Mouse (Mus musculus) intestine, embryonic 16.5 days (tissue): ENCODE data around the gene Gm765. TPM values are rescaled to one million over a fixed set of nuclear protein-coding genes. Genes with fewer than 3 reads are reported as not detected.

Experiments used
- ATAC-seq: fragments of 200-750 bp; cut with Nextera tagmentation; 2 replicates; pipeline ENCODE4 v1.8.0; 2017; ENCODE audit warnings: moderate TSS enrichment, moderate library complexity
- H3K27ac ChIP-seq: fragments of 300-500 bp; sonication (generic); 2 replicates; pipeline ENCODE4 v1.5.1; 2014; ENCODE audit warnings: mild to moderate bottlenecking, low read length
- H3K27me3 ChIP-seq: fragments of 300-500 bp; sonication (generic); replicated peaks from 2 replicates; pipeline ENCODE4 v1.6.1; 2014; ENCODE audit warnings: low read length, control low read depth, mixed read lengths; ENCODE audit not compliant: control insufficient read depth, insufficient read depth
- H3K36me3 ChIP-seq: fragments of 300-500 bp; sonication (generic); 2 replicates; pipeline ENCODE4 v1.6.1; 2014; ENCODE audit warnings: low read length, control low read depth; ENCODE audit not compliant: control insufficient read depth, insufficient read depth
- H3K4me1 ChIP-seq: fragments of 300-500 bp; sonication (generic); 2 replicates; pipeline ENCODE4 v1.6.1; 2014; ENCODE audit warnings: low read length, control low read depth, mixed read lengths; ENCODE audit not compliant: control insufficient read depth, insufficient read depth
- H3K4me2 ChIP-seq: fragments of 300-500 bp; sonication (generic); 2 replicates; pipeline ENCODE4 v1.6.1; 2014; ENCODE audit warnings: low read depth, low read length, control low read depth
- H3K4me3 ChIP-seq: fragments of 300-500 bp; sonication (generic); 2 replicates; pipeline ENCODE4 v1.5.1; 2014; ENCODE audit warnings: mild to moderate bottlenecking, low read length
- H3K9ac ChIP-seq: fragments of 300-500 bp; sonication (generic); 2 replicates; pipeline ENCODE4 v1.6.1; 2014; ENCODE audit warnings: low read depth, low read length
- H3K9me3 ChIP-seq: fragments of 300-500 bp; sonication (generic); 2 replicates; pipeline ENCODE4 v1.6.1; 2016; ENCODE audit warnings: low read length, control low read depth; ENCODE audit not compliant: control insufficient read depth
- whole genome bisulfite sequencing: fragments of 180-500 bp; shearing (Covaris S2); extraction: QIAGEN DNeasy Blood & Tissue Kit; methylation state at CpG from one replicate; pipeline ENCODE4 v1.1.7; 2014; 5-methylcytosine and 5-hydroxymethylcytosine counted together
- polyA plus RNA-seq: library from polyadenylated mRNA; unstranded; fragments of >200 nt; fragmentation: Nextera tagmentation; extraction: Ambion mirVana; gene quantifications from 2 replicates; pipeline ENCODE4 v1.2.1, GENCODE M21; 2015

The Gm765 gene
- polyA plus RNA-seq, 1 experiment from 2014 or later = not detected

- no peaks in the 10 kb centered on the region for H3K4me1 ChIP-seq
- no peak overlapping the region for H3K4me2 ChIP-seq
- H3K36me3 ChIP-seq = no peaks in the 10 kb centered on the region
- H3K27me3 ChIP-seq = no peaks in the 10 kb centered on the region
- no peak overlapping the region for H3K4me3 ChIP-seq
- H3K27ac ChIP-seq = no peak overlapping the region
- 68% methylated on average over 6 of the region's 6 CpGs for WGBS
- no peak overlapping the region for H3K9ac ChIP-seq
- no peak for ATAC-seq
- H3K9me3 ChIP-seq = no peaks in the 10 kb centered on the region
Observed at GRCm38 (mm10) chr6:98243186-98243585, 99.4 kb downstream of the Gm765 start.

- Histone ChIP-seq H3K27ac (no peak overlapping the region), H3K9me3 (no peaks in the 10 kb centered on the region), H3K4me2 (no peak overlapping the region), H3K4me3 (no peak overlapping the region), H3K27me3 (no peaks in the 10 kb centered on the region), H3K9ac (no peak overlapping the region), H3K4me1 (no peaks in the 10 kb centered on the region), H3K36me3 (no peaks in the 10 kb centered on the region)
- no peak for ATAC-seq
- 87% methylated on average over 8 of the region's 8 CpGs for WGBS
Observed at GRCm38 (mm10) chr6:98240561-98241272, 101.8 kb downstream of the Gm765 start.

GRCm38 (mm10) chr6:98234097-98234496 lies 108.5 kb downstream of the Gm765 start:
- no peaks in the 10 kb centered on the region for H3K27me3 ChIP-seq

DNA sequence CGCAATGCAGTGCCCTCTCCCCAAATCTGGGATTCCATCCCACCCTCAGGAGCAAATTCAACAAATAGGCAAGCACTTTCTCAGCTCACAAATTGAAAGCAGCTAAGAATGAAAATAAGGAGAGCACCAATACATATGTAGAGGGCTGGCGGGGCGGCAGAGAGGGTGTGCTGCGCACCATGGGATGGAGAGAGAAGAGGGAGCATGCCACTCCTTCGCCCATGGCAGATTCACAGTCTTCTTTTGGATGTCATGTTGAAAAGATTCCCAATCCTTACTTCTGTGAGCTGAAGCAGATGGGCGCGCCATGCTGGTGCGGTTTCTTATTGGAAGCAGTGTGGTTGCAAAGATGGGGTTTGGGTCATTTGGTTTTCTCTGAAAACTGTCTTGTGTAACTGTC lies 118.6 kb downstream of the Gm765 start:
- WGBS = 96% methylated on average over 8 of the region's 8 CpGs
- H3K27ac ChIP-seq = no peak overlapping the region
- no peaks in the 10 kb centered on the region for H3K9me3 ChIP-seq
- H3K36me3 ChIP-seq = no peaks in the 10 kb centered on the region
- no peaks in the 10 kb centered on the region for H3K27me3 ChIP-seq
- no peak overlapping the region for H3K4me3 ChIP-seq
- no peak overlapping the region for H3K4me2 ChIP-seq
- no peak for ATAC-seq
- H3K4me1 ChIP-seq = no peaks in the 10 kb centered on the region
- H3K9ac ChIP-seq = no peak overlapping the region

More at GRCm38 (mm10) chr6:98234097-98234496, 108.5 kb downstream of the Gm765 start:
- Histone ChIP-seq H3K4me1 (no peaks in the 10 kb centered on the region), H3K4me2 (no peak overlapping the region), H3K4me3 (no peak overlapping the region), H3K36me3 (no peaks in the 10 kb centered on the region), H3K9ac (no peak overlapping the region), H3K27ac (no peak overlapping the region), H3K9me3 (no peaks in the 10 kb centered on the region)
- no peak for ATAC-seq
- 83% methylated on average over 3 of the region's 3 CpGs for WGBS

DNA sequence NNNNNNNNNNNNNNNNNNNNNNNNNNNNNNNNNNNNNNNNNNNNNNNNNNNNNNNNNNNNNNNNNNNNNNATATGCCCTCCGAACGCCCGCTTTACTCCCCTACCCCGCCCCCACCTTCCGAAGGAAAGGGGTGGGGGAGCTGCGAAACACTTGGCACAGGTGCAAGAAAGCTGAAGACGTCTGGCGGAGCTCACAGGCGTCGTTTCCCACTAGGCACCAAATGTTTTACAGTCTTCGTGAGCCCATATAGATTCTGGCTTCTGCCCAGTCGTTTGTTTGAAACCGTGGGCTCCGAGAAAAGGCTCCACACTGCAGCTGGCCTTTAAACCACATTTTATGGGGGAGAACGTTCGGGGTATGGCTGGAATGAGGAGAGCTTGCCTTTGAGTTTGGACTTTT lies 120.6 kb downstream of the Gm765 start:
- Histone ChIP-seq H3K9me3 (no peaks in the 10 kb centered on the region), H3K4me3 (no peak overlapping the region), H3K27ac (no peak overlapping the region), H3K27me3 (no peaks in the 10 kb centered on the region), H3K4me2 (no peak overlapping the region), H3K4me1 (no peaks in the 10 kb centered on the region), H3K9ac (no peak overlapping the region), H3K36me3 (no peaks in the 10 kb centered on the region)
- 67% methylated on average over 16 of the region's 16 CpGs for WGBS
- no peak for ATAC-seq

DNA sequence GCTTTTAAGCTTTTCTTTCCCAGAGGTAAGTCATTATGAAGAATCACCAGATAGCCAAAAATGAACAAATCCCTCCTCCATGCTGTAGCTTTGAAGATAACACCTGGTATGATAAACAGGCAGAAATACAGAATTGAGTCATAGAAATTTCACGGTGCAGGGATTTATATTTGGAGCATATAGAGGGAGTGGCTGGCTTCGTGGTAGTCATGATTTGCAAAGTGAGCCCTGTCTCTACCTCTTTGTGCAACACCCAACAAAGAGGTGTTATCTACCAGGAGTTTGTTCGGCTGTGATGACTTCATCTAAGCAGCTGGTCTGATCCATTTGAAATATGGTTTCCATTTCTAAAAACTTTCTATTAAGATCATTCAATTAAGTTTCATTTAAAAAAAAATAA lies 130.3 kb downstream of the Gm765 start:
- H3K27ac ChIP-seq = no peak overlapping the region
- H3K4me2 ChIP-seq = no peak overlapping the region
- H3K27me3 ChIP-seq = no peaks in the 10 kb centered on the region
- no peaks in the 10 kb centered on the region for H3K4me1 ChIP-seq
- WGBS = 78% methylated on average over 3 of the region's 3 CpGs
- no peaks in the 10 kb centered on the region for H3K9me3 ChIP-seq
- no peak overlapping the region for H3K4me3 ChIP-seq
- H3K9ac ChIP-seq = no peak overlapping the region
- no peak for ATAC-seq
- no peaks in the 10 kb centered on the region for H3K36me3 ChIP-seq

DNA sequence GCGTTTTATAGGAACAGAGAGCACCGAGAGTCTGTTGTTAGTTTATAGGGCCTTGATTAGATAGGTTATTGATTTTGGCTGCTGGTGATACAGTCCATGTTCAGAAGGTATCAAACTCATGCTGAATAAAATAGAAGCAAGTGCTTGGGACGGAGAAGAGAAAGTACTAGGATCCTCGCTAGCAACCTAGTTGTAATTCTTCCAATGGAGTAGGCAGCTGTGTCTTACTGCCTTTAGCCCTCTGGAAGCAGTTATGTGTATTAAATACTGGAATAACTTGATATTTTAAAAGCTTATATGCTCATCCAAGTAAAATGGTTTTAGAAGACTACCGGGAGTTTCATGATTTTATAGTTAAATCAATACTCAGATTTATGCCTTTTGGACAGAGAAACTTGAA lies 132.3 kb downstream of the Gm765 start:
- no peaks in the 10 kb centered on the region for H3K9me3 ChIP-seq
- ATAC-seq = no peak
- no peak overlapping the region for H3K27ac ChIP-seq
- WGBS = 60% methylated on average over 5 of the region's 5 CpGs
- no peak overlapping the region for H3K4me2 ChIP-seq
- H3K9ac ChIP-seq = no peak overlapping the region
- no peak overlapping the region for H3K4me3 ChIP-seq
- no peaks in the 10 kb centered on the region for H3K4me1 ChIP-seq
- H3K27me3 ChIP-seq = no peaks in the 10 kb centered on the region
- H3K36me3 ChIP-seq = no peaks in the 10 kb centered on the region

DNA sequence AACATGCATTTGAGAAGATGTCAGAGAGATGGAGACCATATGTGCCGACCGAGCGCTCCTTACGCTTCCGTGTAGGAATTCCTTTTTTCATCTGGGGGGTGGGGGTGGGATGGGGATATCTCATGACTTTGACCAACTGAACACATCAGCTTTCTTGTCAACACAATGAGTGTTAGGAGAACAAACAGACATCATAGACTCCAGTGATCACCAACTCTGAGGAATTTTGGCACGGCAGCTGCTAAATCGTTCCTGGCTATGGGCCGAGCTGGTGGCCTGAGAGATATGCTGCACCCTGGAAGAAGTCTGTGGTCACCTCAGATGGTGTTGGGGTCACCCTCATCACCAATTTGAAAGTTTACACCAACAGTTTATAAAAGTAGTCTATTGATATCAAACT lies 134.5 kb downstream of the Gm765 start:
- no peaks in the 10 kb centered on the region for H3K4me1 ChIP-seq
- no peak overlapping the region for H3K9ac ChIP-seq
- no peak overlapping the region for H3K4me2 ChIP-seq
- no peak overlapping the region for H3K4me3 ChIP-seq
- H3K36me3 ChIP-seq = no peaks in the 10 kb centered on the region
- 92% methylated on average over 8 of the region's 8 CpGs for WGBS
- H3K9me3 ChIP-seq = no peaks in the 10 kb centered on the region
- no peaks in the 10 kb centered on the region for H3K27me3 ChIP-seq
- H3K27ac ChIP-seq = no peak overlapping the region
- no peak for ATAC-seq

GRCm38 (mm10) chr6:98198706-98199105 lies 143.8 kb downstream of the Gm765 start:
- Histone ChIP-seq H3K27me3 (no peaks in the 10 kb centered on the region), H3K9ac (no peak overlapping the region), H3K4me1 (no peaks in the 10 kb centered on the region), H3K9me3 (no peaks in the 10 kb centered on the region), H3K4me3 (no peak overlapping the region), H3K4me2 (no peak overlapping the region), H3K27ac (no peak overlapping the region), H3K36me3 (no peaks in the 10 kb centered on the region)
- no peak for ATAC-seq
- WGBS = 88% methylated on average over 2 of the region's 2 CpGs
